Mouse (Mus musculus) thymus, postnatal 10 days (tissue): ENCODE measurements around the gene P2rx1.

Source experiments
- DNase-seq, 2 experiments: peaks; one replicate each; pipeline ENCODE4 v3.0.0; 2021; ENCODE audit warnings: low spot score in 2 of 2

The P2rx1 gene

GRCm38 (mm10) chr11:72987807-72988206 is 11.1 kb upstream of the P2rx1 start:
- no peak for DNase-seq

- DNase-seq = no peak
Measured at GRCm38 (mm10) chr11:72989044-72989443, 9.9 kb upstream of the P2rx1 start.

GRCm38 (mm10) chr11:72990688-72991087 is 8.2 kb upstream of the P2rx1 start:
- DNase-seq = no peak

- DNase-seq = no peak
Measured at GRCm38 (mm10) chr11:72991961-72992360, 6.9 kb upstream of the P2rx1 start.

GRCm38 (mm10) chr11:72996346-72996745 is 2.6 kb upstream of the P2rx1 start:
- DNase-seq = no peak

GRCm38 (mm10) chr11:72996781-72997180 is 2.1 kb upstream of the P2rx1 start:
- no peak for DNase-seq

GRCm38 (mm10) chr11:72997529-72998326 is 1.2 kb upstream of the P2rx1 start:
- DNase-seq = no peak

GRCm38 (mm10) chr11:73001029-73001428 is 2.1 kb downstream of the P2rx1 start:
- DNase-seq = peak; percentile 44 to 77

- DNase-seq = peak; percentile 31 to 56
Measured at GRCm38 (mm10) chr11:73006377-73006776, 7.5 kb downstream of the P2rx1 start.

- DNase-seq = no peak
Measured at GRCm38 (mm10) chr11:73007113-73007512, 8.2 kb downstream of the P2rx1 start.

GRCm38 (mm10) chr11:73007698-73008481 is 9.0 kb downstream of the P2rx1 start:
- peak; percentile 57 to 83 for DNase-seq

- DNase-seq = peak; percentile 47 to 55
Measured at GRCm38 (mm10) chr11:73008826-73009225, 9.9 kb downstream of the P2rx1 start.

GRCm38 (mm10) chr11:73009531-73010274 is 10.8 kb downstream of the P2rx1 start:
- DNase-seq = peak; percentile 66 to 74

GRCm38 (mm10) chr11:73013981-73014380 is 15.1 kb downstream of the P2rx1 start:
- DNase-seq = no peak

GRCm38 (mm10) chr11:73014831-73015344 is 16.0 kb downstream of the P2rx1 start:
- DNase-seq = peak; percentile 63 to 74

- DNase-seq = no peak
Measured at GRCm38 (mm10) chr11:73015391-73016102, 16.6 kb downstream of the P2rx1 start.

- no peak for DNase-seq
Measured at GRCm38 (mm10) chr11:73016103-73016420, 17.2 kb downstream of the P2rx1 start.

GRCm38 (mm10) chr11:73018471-73019146 is 19.7 kb downstream of the P2rx1 start, which contains the start of gene Camkk1:
Gene Camkk1, plus strand, starts transcription at chr11:73019008.
- DNase-seq = peak; percentile 94 to 95

- peak; percentile 92 to 95 for DNase-seq
Measured at GRCm38 (mm10) chr11:73019147-73019795, 20.4 kb downstream of the P2rx1 start.
